Mouse (Mus musculus) lung, embryonic 15.5 days (tissue): ENCODE measurements around the gene Trmt11. TPM values are rescaled to one million over a fixed set of nuclear protein-coding genes. Genes with fewer than 3 reads are reported as not detected.
"Not testable (repeated sequence)": the region's sequence is repeated elsewhere in the genome, so short reads cannot be mapped to it uniquely, and the experiment has no call there.

ENCODE experiments used
- ATAC-seq: fragments of 200-750 bp; cut with Nextera tagmentation; 2 replicates; pipeline ENCODE4 v1.8.0; 2017; ENCODE audit warnings: moderate number of reproducible peaks, borderline replicate concordance; ENCODE audit not compliant: low FRiP score, low TSS enrichment; ENCODE audit errors: extremely low read depth
- H3K27ac ChIP-seq: fragments of 300-500 bp; sonication (generic); 2 replicates; pipeline ENCODE4 v1.5.1; 2015; ENCODE audit warnings: moderate library complexity, mild to moderate bottlenecking, inconsistent platforms
- H3K27me3 ChIP-seq: fragments of 300-500 bp; sonication (generic); 2 replicates; pipeline ENCODE4 v1.6.1; 2015; ENCODE audit warnings: inconsistent platforms
- H3K36me3 ChIP-seq: fragments of 300-500 bp; sonication (generic); 2 replicates; pipeline ENCODE4 v1.6.1; 2015; ENCODE audit warnings: inconsistent platforms
- H3K4me1 ChIP-seq: fragments of 300-500 bp; sonication (generic); 2 replicates; pipeline ENCODE4 v1.6.1; 2015; ENCODE audit warnings: inconsistent platforms
- H3K4me2 ChIP-seq: fragments of 300-500 bp; sonication (generic); 2 replicates; pipeline ENCODE4 v1.6.1; 2015; ENCODE audit warnings: inconsistent platforms, mild to moderate bottlenecking, moderate library complexity
- H3K4me3 ChIP-seq: fragments of 300-500 bp; sonication (generic); 2 replicates; pipeline ENCODE4 v1.5.1; 2015; ENCODE audit warnings: mild to moderate bottlenecking, inconsistent platforms
- H3K9ac ChIP-seq: fragments of 300-500 bp; sonication (generic); 2 replicates; pipeline ENCODE4 v1.6.1; 2015; ENCODE audit warnings: inconsistent platforms
- H3K9me3 ChIP-seq: fragments of 300-500 bp; sonication (generic); 2 replicates; pipeline ENCODE4 v1.6.1; 2016; ENCODE audit warnings: inconsistent platforms
- WGBS: fragments of 180-500 bp; shearing (Covaris S2); methylation state at CpG from one replicate; pipeline ENCODE4 v1.1.7; 2015; 5-methylcytosine and 5-hydroxymethylcytosine counted together
- polyA plus RNA-seq: library from polyadenylated mRNA; unstranded; fragments of >200 nt; fragmentation: Nextera tagmentation; extraction: Ambion mirVana; gene quantifications from 2 replicates; pipeline ENCODE4 v1.2.1, GENCODE M21; 2015

Gene Trmt11
- polyA plus RNA-seq, 1 experiment from 2014 or later, result 27.0 TPM

GRCm38 (mm10) chr10:30552377-30552776 is 48.2 kb downstream of the Trmt11 start:
- ATAC-seq, result no peak
- Histone ChIP-seq H3K9ac (no peak overlapping the region), H3K27ac (no peak overlapping the region), H3K9me3 (no peaks in the 10 kb centered on the region), H3K27me3 (no peaks in the 10 kb centered on the region), H3K4me2 (no peak overlapping the region), H3K36me3 (peaks cover 24% of the 10 kb centered on the region), H3K4me1 (no peaks in the 10 kb centered on the region), H3K4me3 (no peak overlapping the region)
- 97% methylated on average over 1 of the region's 1 CpGs for WGBS

GRCm38 (mm10) chr10:30549974-30550373 is 50.6 kb downstream of the Trmt11 start:
- H3K27ac ChIP-seq, result no peak overlapping the region
- no peaks in the 10 kb centered on the region for H3K4me1 ChIP-seq
- H3K9me3 ChIP-seq, result no peaks in the 10 kb centered on the region
- H3K4me3 ChIP-seq, result no peak overlapping the region
- no peak overlapping the region for H3K4me2 ChIP-seq
- no peak overlapping the region for H3K9ac ChIP-seq
- ATAC-seq, result no peak
- H3K27me3 ChIP-seq, result no peaks in the 10 kb centered on the region
- WGBS, result 84% methylated on average over 3 of the region's 3 CpGs
- peaks cover 19% of the 10 kb centered on the region for H3K36me3 ChIP-seq

GRCm38 (mm10) chr10:30538538-30538815 is 62.1 kb downstream of the Trmt11 start:
- Histone ChIP-seq H3K9me3 (no peaks in the 10 kb centered on the region), H3K27me3 (no peaks in the 10 kb centered on the region), H3K4me2 (no peak overlapping the region), H3K9ac (no peak overlapping the region), H3K4me3 (no peak overlapping the region), H3K4me1 (no peaks in the 10 kb centered on the region; the same call in 1 of the 2 replicates), H3K36me3 (peaks cover 12% of the 10 kb centered on the region), H3K27ac (no peak overlapping the region)
- no peak for ATAC-seq
- 55% methylated on average over 5 of the region's 5 CpGs for WGBS

GRCm38 (mm10) chr10:30537734-30538537 is 62.6 kb downstream of the Trmt11 start:
- 50% methylated on average over 10 of the region's 10 CpGs for WGBS
- peak; percentile 52; the same call in 1 of the 2 replicates for ATAC-seq

DNA sequence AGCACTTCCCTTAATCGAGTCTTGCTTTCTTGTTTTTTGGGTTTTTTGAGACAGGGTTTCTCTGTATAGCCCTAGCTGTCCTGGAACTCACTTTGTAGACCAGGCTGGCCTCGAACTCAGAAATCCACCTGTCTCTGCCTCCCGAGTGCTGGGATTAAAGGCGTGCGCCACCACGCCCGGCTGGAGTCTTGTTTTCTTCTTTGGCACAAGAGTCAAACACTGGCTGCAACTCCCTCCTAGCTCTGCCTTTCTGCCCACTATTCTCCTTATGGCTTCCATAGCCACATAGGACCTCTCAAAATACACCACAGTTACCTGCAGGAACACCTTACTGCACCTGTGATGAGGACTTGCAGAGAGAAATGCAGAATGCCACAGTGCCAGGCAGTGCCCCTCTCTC is 64.6 kb downstream of the Trmt11 start:
- H3K27ac ChIP-seq, H3K9ac ChIP-seq, H3K4me2 ChIP-seq, H3K4me3 ChIP-seq, H3K9me3 ChIP-seq, ATAC-seq, H3K4me1 ChIP-seq, H3K27me3 ChIP-seq: not testable (repeated sequence)
- 91% methylated on average over 7 of the region's 7 CpGs for WGBS
- H3K36me3 ChIP-seq, result peaks cover 12% of the 10 kb centered on the region

More at GRCm38 (mm10) chr10:30537734-30538537, 62.6 kb downstream of the Trmt11 start:
- Histone ChIP-seq H3K9ac (no peak overlapping the region), H3K4me2 (no peak overlapping the region), H3K4me3 (no peak overlapping the region), H3K27ac (no peak overlapping the region), H3K27me3 (no peaks in the 10 kb centered on the region), H3K4me1 (no peaks in the 10 kb centered on the region; the same call in 1 of the 2 replicates), H3K36me3 (peaks cover 12% of the 10 kb centered on the region), H3K9me3 (no peaks in the 10 kb centered on the region)

DNA sequence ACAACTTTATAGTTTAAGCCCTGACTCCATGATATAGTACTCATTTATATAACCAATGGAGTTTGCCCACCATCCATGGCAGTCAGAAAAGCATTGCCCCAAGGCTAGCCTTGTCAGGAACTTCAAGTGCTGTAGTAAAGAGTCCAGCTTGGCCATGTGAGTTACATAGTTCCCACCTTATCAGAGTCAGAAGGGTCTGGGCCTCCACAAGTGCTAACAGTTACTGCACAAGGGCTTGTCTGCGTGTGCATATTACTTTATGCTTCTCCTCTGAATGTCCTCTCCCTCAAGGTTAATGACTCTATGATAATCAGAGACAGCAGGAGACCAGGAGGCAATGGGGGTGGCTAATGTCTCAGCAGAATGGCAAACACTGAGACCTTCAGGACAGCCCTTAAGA is 73.4 kb downstream of the Trmt11 start:
- Histone ChIP-seq H3K9me3 (no peaks in the 10 kb centered on the region), H3K27ac (no peak overlapping the region)
- no peak for ATAC-seq

DNA sequence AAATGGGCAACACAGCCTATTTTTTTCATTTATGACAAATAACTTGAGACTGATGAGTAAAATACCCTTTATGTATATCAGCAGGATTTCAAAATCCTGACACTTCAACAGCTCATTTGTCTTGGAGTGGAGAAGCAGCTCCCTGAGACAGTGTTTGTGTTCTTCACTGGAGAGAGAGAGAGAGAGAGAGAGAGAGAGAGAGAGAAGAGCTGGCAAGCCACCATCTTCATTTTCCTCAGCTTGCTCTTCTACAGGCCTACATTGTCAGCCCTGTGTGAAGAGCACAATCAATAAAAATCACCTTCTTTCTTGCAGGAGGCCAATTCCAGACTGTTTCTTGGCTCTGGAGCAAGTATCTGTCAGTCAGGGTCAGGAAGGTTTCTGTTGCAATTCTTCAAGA is 78.8 kb downstream of the Trmt11 start:
- Histone ChIP-seq H3K4me3 (no peak overlapping the region), H3K4me2 (no peak overlapping the region), H3K27me3 (no peaks in the 10 kb centered on the region), H3K9me3 (no peaks in the 10 kb centered on the region), H3K4me1 (0 out of 2 replicates have a peak, but pooled peaks cover 3% of the 10 kb centered on the region), H3K36me3 (no peaks in the 10 kb centered on the region), H3K9ac (no peak overlapping the region), H3K27ac (no peak overlapping the region)
- ATAC-seq, result peak; percentile 91

More for the DNA sequence above, 73.4 kb downstream of the Trmt11 start:
- H3K4me2 ChIP-seq, result no peak overlapping the region
- 74% methylated on average over 1 of the region's 1 CpGs for WGBS
- no peaks in the 10 kb centered on the region for H3K36me3 ChIP-seq
- H3K27me3 ChIP-seq, result no peaks in the 10 kb centered on the region
- no peak overlapping the region for H3K4me3 ChIP-seq
- H3K4me1 ChIP-seq, result 0 out of 2 replicates have a peak, but pooled peaks cover under 1% of the 10 kb centered on the region
- no peak overlapping the region for H3K9ac ChIP-seq

GRCm38 (mm10) chr10:30519143-30519542 is 81.4 kb downstream of the Trmt11 start:
- 67% methylated on average over 5 of the region's 5 CpGs for WGBS
- Histone ChIP-seq H3K4me2 (no peak overlapping the region), H3K4me1 (0 out of 2 replicates have a peak, but pooled peaks cover 3% of the 10 kb centered on the region), H3K27me3 (no peaks in the 10 kb centered on the region), H3K9me3 (no peaks in the 10 kb centered on the region), H3K4me3 (no peak overlapping the region), H3K9ac (no peak overlapping the region), H3K27ac (no peak overlapping the region), H3K36me3 (no peaks in the 10 kb centered on the region)
- ATAC-seq, result no peak

DNA sequence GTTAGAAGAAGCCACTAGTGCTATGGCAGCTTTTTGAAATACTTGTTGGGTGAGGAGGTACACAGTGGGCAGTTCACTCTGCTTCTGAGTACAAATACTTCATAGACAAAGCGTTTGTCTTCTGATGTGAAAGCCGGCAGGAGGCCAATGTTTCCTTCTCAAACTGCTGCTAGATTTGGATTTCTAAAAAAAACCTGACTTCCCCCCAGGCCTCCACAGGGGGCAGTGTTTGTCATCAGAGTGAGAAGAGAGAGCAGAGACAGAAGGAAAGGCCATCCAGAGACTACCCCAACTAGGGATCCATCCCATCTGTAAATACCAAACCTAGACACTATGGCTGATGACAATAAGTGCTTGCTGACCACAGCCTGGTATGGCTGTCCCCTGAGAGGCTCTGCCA is 83.3 kb downstream of the Trmt11 start:
- Histone ChIP-seq H3K9me3 (no peaks in the 10 kb centered on the region), H3K27ac (no peak overlapping the region), H3K4me1 (0 out of 2 replicates have a peak, but pooled peaks cover 3% of the 10 kb centered on the region), H3K4me2 (no peak overlapping the region), H3K9ac (no peak overlapping the region), H3K4me3 (no peak overlapping the region), H3K36me3 (no peaks in the 10 kb centered on the region), H3K27me3 (no peaks in the 10 kb centered on the region)
- ATAC-seq, result no peak; the same call in 1 of the 2 replicates
- 40% methylated on average over 2 of the region's 2 CpGs for WGBS

- Histone ChIP-seq H3K4me2 (no peak overlapping the region), H3K27me3 (no peaks in the 10 kb centered on the region), H3K9me3 (no peaks in the 10 kb centered on the region), H3K27ac (no peak overlapping the region), H3K9ac (no peak overlapping the region), H3K36me3 (no peaks in the 10 kb centered on the region), H3K4me1 (no peaks in the 10 kb centered on the region), H3K4me3 (no peak overlapping the region)
- 29% methylated on average over 3 of the region's 3 CpGs for WGBS
- ATAC-seq, result no peak
Measured at GRCm38 (mm10) chr10:30516771-30517170, 83.8 kb downstream of the Trmt11 start.

DNA sequence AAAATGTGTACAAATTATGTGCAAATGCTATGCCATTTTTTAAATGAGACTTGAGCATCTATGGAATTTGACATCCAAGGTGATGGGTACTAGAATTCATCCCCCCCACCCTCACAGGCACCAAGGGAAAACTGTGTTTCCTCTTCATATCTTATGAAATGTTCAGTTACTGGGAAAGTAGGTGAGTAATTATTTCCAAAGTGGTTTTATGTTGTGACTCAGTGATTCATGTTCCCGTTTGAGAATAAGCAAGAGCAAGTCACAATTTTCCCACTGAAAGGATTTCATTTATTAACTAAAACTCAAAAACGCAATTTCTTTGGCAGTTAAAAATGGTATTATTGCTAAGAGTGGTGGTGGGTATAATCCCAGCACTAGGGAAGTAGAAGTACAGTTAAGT is 95.8 kb downstream of the Trmt11 start:
- Histone ChIP-seq H3K27me3 (no peaks in the 10 kb centered on the region), H3K27ac (no peak overlapping the region), H3K4me1 (no peaks in the 10 kb centered on the region), H3K4me2 (no peak overlapping the region), H3K36me3 (no peaks in the 10 kb centered on the region), H3K4me3 (no peak overlapping the region), H3K9me3 (no peaks in the 10 kb centered on the region), H3K9ac (no peak overlapping the region)
- WGBS, result 76% methylated on average over 2 of the region's 2 CpGs
- ATAC-seq, result no peak

- no peak for ATAC-seq
- Histone ChIP-seq H3K4me1 (no peaks in the 10 kb centered on the region), H3K27me3 (no peaks in the 10 kb centered on the region), H3K36me3 (no peaks in the 10 kb centered on the region), H3K9me3 (no peaks in the 10 kb centered on the region), H3K4me2 (no peak overlapping the region), H3K27ac (no peak overlapping the region), H3K4me3 (no peak overlapping the region), H3K9ac (no peak overlapping the region)
- 81% methylated on average over 2 of the region's 2 CpGs for WGBS
Measured at GRCm38 (mm10) chr10:30503168-30503567, 97.4 kb downstream of the Trmt11 start.
